Mouse (Mus musculus) spleen, postnatal 14 days (tissue): ENCODE data around the gene Cacna2d2.

Experiments
- DNase-seq, 2 experiments: peaks; one replicate each; pipeline ENCODE4 v3.0.0; 2021 to 2022; ENCODE audit warnings: low spot score in 2 of 2

Cacna2d2 gene

GRCm38 (mm10) chr9:107541005-107541404 is 141.6 kb downstream of the Cacna2d2 start:
- DNase-seq = no peak

- peak; percentile 82 to 87 for DNase-seq
Observed at GRCm38 (mm10) chr9:107541474-107542351, 142.3 kb downstream of the Cacna2d2 start, which contains the start of the genes Cyb561d2 and Nprl2. Gene Cyb561d2 (minus strand): TSS chr9:107542193. Gene Nprl2 (plus strand): TSS chr9:107542226.

GRCm38 (mm10) chr9:107542352-107542686 is 142.9 kb downstream of the Cacna2d2 start:
- DNase-seq = no peak

- DNase-seq = no peak
Observed at GRCm38 (mm10) chr9:107542721-107543120, 143.3 kb downstream of the Cacna2d2 start.

GRCm38 (mm10) chr9:107543299-107543698 is 143.9 kb downstream of the Cacna2d2 start:
- DNase-seq = no peak

- no peak for DNase-seq
Observed at GRCm38 (mm10) chr9:107544196-107544700, 144.8 kb downstream of the Cacna2d2 start.

GRCm38 (mm10) chr9:107544729-107545128 is 145.3 kb downstream of the Cacna2d2 start:
- no peak for DNase-seq

- no peak for DNase-seq
Observed at GRCm38 (mm10) chr9:107545199-107545598, 145.8 kb downstream of the Cacna2d2 start.

- peak; percentile 56 to 80 for DNase-seq
Observed at GRCm38 (mm10) chr9:107545602-107546001, 146.2 kb downstream of the Cacna2d2 start.

GRCm38 (mm10) chr9:107547026-107547425 is 147.6 kb downstream of the Cacna2d2 start, which contains the start of gene Zmynd10:
Gene Zmynd10 (plus strand): TSS chr9:107547298.
- DNase-seq = peak; percentile 69 to 82

GRCm38 (mm10) chr9:107547957-107548356 is 148.5 kb downstream of the Cacna2d2 start:
- no peak for DNase-seq

GRCm38 (mm10) chr9:107548820-107549219 is 149.4 kb downstream of the Cacna2d2 start:
- DNase-seq = no peak

GRCm38 (mm10) chr9:107549297-107550074 is 150.1 kb downstream of the Cacna2d2 start:
- no peak for DNase-seq

GRCm38 (mm10) chr9:107550491-107551116 is 151.2 kb downstream of the Cacna2d2 start:
- DNase-seq = no peak

- DNase-seq = peak; percentile 39 to 50
Observed at GRCm38 (mm10) chr9:107551117-107551889, 151.9 kb downstream of the Cacna2d2 start, which contains the start of gene Rassf1. Gene Rassf1 (plus strand): TSS chr9:107551555.

- DNase-seq = no peak
Observed at GRCm38 (mm10) chr9:107551890-107552355, 152.5 kb downstream of the Cacna2d2 start.

GRCm38 (mm10) chr9:107552690-107553393 is 153.4 kb downstream of the Cacna2d2 start:
- no peak for DNase-seq

GRCm38 (mm10) chr9:107553541-107554318 is 154.3 kb downstream of the Cacna2d2 start:
- peak in 1 of 2 experiments; percentile 41 for DNase-seq

- peak; percentile 90 to 92 for DNase-seq
Observed at GRCm38 (mm10) chr9:107554319-107554825, 155.0 kb downstream of the Cacna2d2 start.
